Mouse (Mus musculus): ENCODE data around the gene Sc5d. TPM values are rescaled to one million over a fixed set of nuclear protein-coding genes. Genes with fewer than 3 reads are reported as not detected.

Gene Sc5d
- total RNA-seq, 2 experiments from 2014 or later: 16.7 to 19.3 TPM

Other genes with a start within 250 kb of the Sc5d start
- gene Sorl1, start 140.0 kb downstream of the Sc5d start, total RNA-seq (2021): 10 to 100 TPM in 1 of 2 experiments, 1 to 10 TPM in 1; 9.6 to 12.9 TPM
- gene Tecta, start 135.7 kb upstream of the Sc5d start, total RNA-seq (2021): under 1 TPM; 0.21 to 0.22 TPM
- gene Tbcel, start 243.6 kb upstream of the Sc5d start, total RNA-seq (2021): 10 to 100 TPM; 23.2 to 26.4 TPM

Data from gastrocnemius, postnatal 4 days (tissue).